Mouse (Mus musculus): ENCODE measurements around the gene Gm13088.
"Not testable (repeated sequence)": the region's sequence is repeated elsewhere in the genome, so short reads cannot be mapped to it uniquely, and the experiment has no call there.

Gene Gm13088

GRCm38 (mm10) chr4:143657146-143657545, at the start of gene Gm13088:
Gene Gm13088, minus strand, starts transcription at chr4:143657246.
- DNase-seq (ENCODE audit: low read depth in 2 of 2, low spot score in 2 of 2): not testable (repeated sequence)

GRCm38 (mm10) chr4:143702611-143703010, 45.6 kb upstream of the Gm13088 start, which contains the start of gene Gm13089:
Gene Gm13089, minus strand, starts transcription at chr4:143702711.
- no peak for DNase-seq (ENCODE audit: low read depth in 2 of 2, low spot score in 2 of 2)

- DNase-seq (ENCODE audit: low read depth in 2 of 2, low spot score in 2 of 2): not testable (repeated sequence)
Observed at GRCm38 (mm10) chr4:143618101-143618500, 38.9 kb downstream of the Gm13088 start.

DNA sequence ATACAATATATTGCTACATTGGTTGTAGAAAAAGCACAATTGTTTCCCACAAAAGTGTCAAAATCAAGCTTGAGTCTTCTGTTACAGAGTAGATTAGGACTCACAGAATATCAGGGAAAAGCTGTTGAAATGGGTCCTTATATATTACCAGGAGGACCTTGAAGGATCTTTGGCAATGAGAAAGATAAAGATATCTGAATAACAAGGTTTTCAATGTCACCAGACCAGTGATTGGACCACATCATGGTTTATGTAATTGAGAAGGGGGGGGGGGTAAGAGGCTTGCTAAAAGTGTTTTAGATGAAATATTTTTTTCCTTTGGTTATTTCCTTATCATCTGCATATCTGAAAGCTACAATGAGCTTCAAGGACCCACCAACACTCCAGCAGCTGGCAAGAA, 42.3 kb downstream of the Gm13088 start, which contains the start of gene Gm13083:
Gene Gm13083, plus strand, starts transcription at position 301 of the 400 bp plus-strand sequence.
- not testable (repeated sequence) for DNase-seq (ENCODE audit: low read depth in 2 of 2, low spot score in 2 of 2)

- not testable (repeated sequence) for DNase-seq (ENCODE audit: low read depth in 2 of 2, low spot score in 2 of 2)
Observed at GRCm38 (mm10) chr4:143611927-143612326, 45.1 kb downstream of the Gm13088 start.

Measured in CD8-positive naive resting alpha-beta T cell, adult 2 months (primary cell).